Mouse (Mus musculus) MEL (cell line): ENCODE measurements around the gene Gm49322. TPM values are rescaled to one million over a fixed set of nuclear protein-coding genes. Genes with fewer than 3 reads are reported as not detected.

ENCODE experiments used
- DNase-seq: peaks from one replicate; pipeline ENCODE4 v3.0.0; 2011; ENCODE audit warnings: low read depth, low spot score
- H3K27ac ChIP-seq: 2 replicates; pipeline ENCODE4 v1.5.1; 2012; ENCODE audit warnings: low read depth, mild to moderate bottlenecking, control low read depth, low read length, moderate library complexity; ENCODE audit not compliant: control insufficient read depth
- H3K27me3 ChIP-seq, 2 experiments: fragments of 150-350 bp in 1 of 2; sonication (generic) in 1 of 2; 2 replicates each; pipeline ENCODE4 v1.6.1; 2012; ENCODE audit warnings: low read length in 2 of 2, mild to moderate bottlenecking in 2 of 2, improper control_type of control experiment in 1 of 2, moderate library complexity in 1 of 2; ENCODE audit not compliant: insufficient read depth in 2 of 2, control insufficient read depth in 1 of 2
- H3K36me3 ChIP-seq, 2 experiments: 2 replicates each; pipeline ENCODE4 v1.6.1; 2012 to 2014; ENCODE audit warnings: low read length in 2 of 2, improper control_type of control experiment in 1 of 2, inconsistent platforms in 1 of 2, mild to moderate bottlenecking in 1 of 2; ENCODE audit not compliant: insufficient read depth in 2 of 2, control insufficient read depth in 1 of 2
- H3K4me1 ChIP-seq, 2 experiments: fragments of 150-350 bp in 1 of 2; sonication (generic) in 1 of 2; 2 replicates each; pipeline ENCODE4 v1.6.1; 2012; ENCODE audit warnings: low read length in 2 of 2, improper control_type of control experiment in 1 of 2, mild to moderate bottlenecking in 1 of 2; ENCODE audit not compliant: insufficient read depth in 2 of 2, control insufficient read depth in 1 of 2
- H3K4me3 ChIP-seq, 2 experiments: fragments of 150-350 bp in 1 of 2; sonication (generic) in 1 of 2; 2 replicates each; pipeline ENCODE4 v1.5.1; 2012; ENCODE audit warnings: low read depth in 2 of 2, low read length in 2 of 2, mild to moderate bottlenecking in 2 of 2, moderate library complexity in 2 of 2, control low read depth in 1 of 2, improper control_type of control experiment in 1 of 2; ENCODE audit not compliant: control insufficient read depth in 1 of 2, insufficient read depth in 1 of 2
- H3K79me2 ChIP-seq: 2 replicates; pipeline ENCODE4 v1.6.1; 2012; ENCODE audit warnings: mild to moderate bottlenecking, low read length, moderate library complexity; ENCODE audit not compliant: control insufficient read depth, poor library complexity, insufficient read depth
- H3K9ac ChIP-seq: 2 replicates; pipeline ENCODE4 v1.6.1; 2012; ENCODE audit warnings: low read depth, mild to moderate bottlenecking, control low read depth, low read length, moderate library complexity; ENCODE audit not compliant: control insufficient read depth, poor library complexity, severe bottlenecking
- H3K9me3 ChIP-seq: fragments of 150-350 bp; sonication (generic); replicated peaks from 2 replicates; pipeline ENCODE4 v1.6.1; 2012; ENCODE audit warnings: mild to moderate bottlenecking, low read length, improper control_type of control experiment, moderate library complexity; ENCODE audit not compliant: insufficient read depth
- BHLHE40 ChIP-seq: IDR thresholded peaks from 2 replicates; pipeline ENCODE4 v1.6.1; 2012; ENCODE audit warnings: low read depth, mild to moderate bottlenecking, inconsistent platforms, low read length, improper control_type of control experiment, borderline replicate concordance
- CHD2 ChIP-seq: IDR thresholded peaks from 2 replicates; pipeline ENCODE4 v1.6.1; 2011; ENCODE audit warnings: low read length, improper control_type of control experiment
- CTCF ChIP-seq, 3 experiments: IDR thresholded peaks in 2 of 3; conservative IDR thresholded peaks in 1 of 3; 2 replicates each; pipeline ENCODE4 v1.5.1; 2011 to 2012; ENCODE audit warnings: low read length in 3 of 3, low read depth in 2 of 3, mild to moderate bottlenecking in 2 of 3, improper control_type of control experiment in 1 of 3, inconsistent platforms in 1 of 3, mixed read lengths in 1 of 3, moderate library complexity in 1 of 3; ENCODE audit not compliant: control insufficient read depth in 1 of 3, insufficient read depth in 1 of 3, poor library complexity in 1 of 3, severe bottlenecking in 1 of 3
- ELF1 ChIP-seq: IDR thresholded peaks from 2 replicates; pipeline ENCODE4 v1.6.1; 2014; ENCODE audit warnings: low read depth, mild to moderate bottlenecking, inconsistent platforms, low read length, improper control_type of control experiment, moderate library complexity
- EP300 ChIP-seq, 2 experiments: IDR thresholded peaks; 2 replicates each; pipeline ENCODE4 v1.6.1; 2011; ENCODE audit warnings: improper control_type of control experiment in 2 of 2, low read length in 2 of 2, low read depth in 1 of 2, mild to moderate bottlenecking in 1 of 2
- GATA1 ChIP-seq: IDR thresholded peaks from 2 replicates; pipeline ENCODE4 v1.6.1; 2011; ENCODE audit warnings: low read depth, low read length, improper control_type of control experiment
- HCFC1 ChIP-seq: IDR thresholded peaks from 2 replicates; pipeline ENCODE4 v1.6.1; 2012; ENCODE audit warnings: low read depth, mild to moderate bottlenecking, inconsistent platforms, low read length, improper control_type of control experiment, moderate library complexity
- JUND ChIP-seq: IDR thresholded peaks from 2 replicates; pipeline ENCODE4 v1.6.1; 2011; ENCODE audit warnings: low read depth, mild to moderate bottlenecking, improper control_type of control experiment, low read length
- MAFK ChIP-seq: IDR thresholded peaks from 2 replicates; pipeline ENCODE4 v1.6.1; 2011; ENCODE audit warnings: low read depth, mild to moderate bottlenecking, low read length, improper control_type of control experiment, borderline replicate concordance
- MAZ ChIP-seq: IDR thresholded peaks from 2 replicates; pipeline ENCODE4 v1.6.1; 2012; ENCODE audit warnings: low read depth, mild to moderate bottlenecking, inconsistent platforms, low read length, improper control_type of control experiment
- MYB ChIP-seq: IDR thresholded peaks from 2 replicates; pipeline ENCODE4 v1.6.1; 2011; ENCODE audit warnings: mild to moderate bottlenecking, low read depth, low read length, improper control_type of control experiment
- NELFE ChIP-seq: IDR thresholded peaks from 2 replicates; pipeline ENCODE4 v1.6.1; 2011; ENCODE audit warnings: low read depth, low read length, improper control_type of control experiment
- POLR2A ChIP-seq, 2 experiments: IDR thresholded peaks; 2 replicates each; pipeline ENCODE4 v1.6.1; 2011 to 2012; ENCODE audit warnings: low read length in 2 of 2, mild to moderate bottlenecking in 2 of 2, control low read depth in 1 of 2, improper control_type of control experiment in 1 of 2, low read depth in 1 of 2, moderate library complexity in 1 of 2; ENCODE audit not compliant: control insufficient read depth in 1 of 2, insufficient read depth in 1 of 2, poor library complexity in 1 of 2
- POLR2AphosphoS2 ChIP-seq: IDR thresholded peaks from 2 replicates; pipeline ENCODE4 v1.6.1; 2011; ENCODE audit warnings: low read length, improper control_type of control experiment
- POLR2AphosphoS5 ChIP-seq: IDR thresholded peaks from 2 replicates; pipeline ENCODE4 v1.6.1; 2012; ENCODE audit warnings: low read depth, borderline replicate concordance, mild to moderate bottlenecking, inconsistent platforms, low read length, moderate library complexity, mixed read lengths
- RAD21 ChIP-seq: IDR thresholded peaks from 2 replicates; pipeline ENCODE4 v1.6.1; 2011; ENCODE audit warnings: mild to moderate bottlenecking, low read depth, low read length, improper control_type of control experiment
- RCOR1 ChIP-seq: IDR thresholded peaks from 2 replicates; pipeline ENCODE4 v1.6.1; 2012; ENCODE audit warnings: low read depth, mild to moderate bottlenecking, inconsistent platforms, low read length, improper control_type of control experiment
- TAL1 ChIP-seq: IDR thresholded peaks from 2 replicates; pipeline ENCODE4 v1.6.1; 2012; ENCODE audit warnings: mild to moderate bottlenecking, inconsistent platforms, low read length, moderate library complexity, mixed read lengths
- TBP ChIP-seq: IDR thresholded peaks from 2 replicates; pipeline ENCODE4 v1.8.0; 2011; ENCODE audit warnings: low read depth, low read length, improper control_type of control experiment
- TCF12 ChIP-seq: IDR thresholded peaks from 2 replicates; pipeline ENCODE4 v1.6.1; 2014; ENCODE audit warnings: low read depth, mild to moderate bottlenecking, inconsistent platforms, low read length, improper control_type of control experiment, moderate library complexity
- UBTF ChIP-seq: IDR thresholded peaks from 2 replicates; pipeline ENCODE4 v1.6.1; 2012; ENCODE audit warnings: low read depth, mild to moderate bottlenecking, inconsistent platforms, low read length, improper control_type of control experiment, moderate library complexity, borderline replicate concordance; ENCODE audit not compliant: insufficient read depth
- USF1 ChIP-seq: IDR thresholded peaks from 2 replicates; pipeline ENCODE4 v1.6.1; 2014; ENCODE audit warnings: low read depth, mild to moderate bottlenecking, inconsistent platforms, low read length, improper control_type of control experiment, moderate library complexity
- USF2 ChIP-seq, 2 experiments: IDR thresholded peaks; 2 replicates each; pipeline ENCODE4 v1.6.1; 2011 to 2012; ENCODE audit warnings: improper control_type of control experiment in 2 of 2, low read length in 2 of 2, borderline replicate concordance in 1 of 2, inconsistent platforms in 1 of 2, low read depth in 1 of 2, mild to moderate bottlenecking in 1 of 2; ENCODE audit not compliant: insufficient read depth in 1 of 2
- ZKSCAN1 ChIP-seq: IDR thresholded peaks from 2 replicates; pipeline ENCODE4 v1.6.1; 2012; ENCODE audit warnings: low read depth, mild to moderate bottlenecking, inconsistent platforms, low read length, improper control_type of control experiment, moderate library complexity
- ZMIZ1 ChIP-seq: IDR thresholded peaks from 2 replicates; pipeline ENCODE4 v1.6.1; 2012; ENCODE audit warnings: low read depth, mild to moderate bottlenecking, inconsistent platforms, low read length, improper control_type of control experiment, moderate library complexity
- ZNF384 ChIP-seq: IDR thresholded peaks from 2 replicates; pipeline ENCODE4 v1.6.1; 2012; ENCODE audit warnings: low read depth, mild to moderate bottlenecking, inconsistent platforms, low read length, improper control_type of control experiment
- polyA plus RNA-seq, 2 experiments: library from polyadenylated mRNA; stranded (reverse) in 1 of 2; unstranded in 1 of 2; fragments of >175 nt in 1 of 2; fragments of >200 nt in 1 of 2; gene quantifications; 2 replicates each; pipeline versions ENCODE4 v1.2.1 to v1.2.4; 2012; ENCODE audit warnings: low replicate concordance in 2 of 2, low read depth in 1 of 2; ENCODE audit not compliant: insufficient read length in 2 of 2, insufficient read depth in 1 of 2, missing spikeins in 1 of 2
- total RNA-seq: library from RNA; depleted of rRNA; stranded (reverse); fragments of 300-350 nt; gene quantifications from 2 replicates; pipeline ENCODE4 v1.2.3, GENCODE M21; 2012

The Gm49322 gene
- total and polyA plus RNA-seq, 3 experiments, result 1.8 to 2.1 TPM; not detected in 1

GRCm38 (mm10) chr10:80654866-80655265 lies 49.0 kb downstream of the Gm49322 start:
- H3K27me3 ChIP-seq, result no peaks in the 10 kb centered on the region
- H3K4me1 ChIP-seq, result peaks cover 3 to 21% of the 10 kb centered on the region in 2 experiments
- peaks cover 0 to 9% of the 10 kb centered on the region in 2 experiments; a peak in 2 of 4 replicates for H3K36me3 ChIP-seq
- H3K9me3 ChIP-seq, result no peaks in the 10 kb centered on the region
- TF ChIP-seq EP300 (IDR thresholded peaks at IDR 0.05; ENCODE audit: low read depth in 1 of 2, low read length in 2 of 2), result no peak
- no peak for TF ChIP-seq TBP
- no peak for TF ChIP-seq TCF12
- no peak for TF ChIP-seq JUND
- no peak for TF ChIP-seq MYB
- no peak for TF ChIP-seq MAZ
- TF ChIP-seq ZNF384, result no peak
- TF ChIP-seq ZMIZ1, result no peak
- TF ChIP-seq CHD2, result no peak
- no peak for TF ChIP-seq ELF1
- no peak for TF ChIP-seq POLR2AphosphoS2
- no peak for TF ChIP-seq RCOR1
- no peak for TF ChIP-seq BHLHE40
- TF ChIP-seq POLR2A (IDR thresholded peaks at IDR 0.05; ENCODE audit: control insufficient read depth in 1 of 2, insufficient read depth in 1 of 2, low read depth in 1 of 2, low read length in 2 of 2, poor library complexity in 1 of 2), result no peak
- TF ChIP-seq RAD21, result no peak
- no peak for TF ChIP-seq CTCF (IDR thresholded peaks at IDR 0.05 in 2 of 3, conservative IDR thresholded peaks at IDR 0.05 in 1 of 3; ENCODE audit: control insufficient read depth in 1 of 3, insufficient read depth in 1 of 3, low read depth in 2 of 3, low read length in 3 of 3, poor library complexity in 1 of 3, severe bottlenecking in 1 of 3)
- TF ChIP-seq TAL1, result no peak
- TF ChIP-seq ZKSCAN1, result no peak
- TF ChIP-seq, all 39 proteins: peak for 0
- no peak for DNase-seq
- no peak overlapping the region for H3K4me3 ChIP-seq
- peaks cover 8% of the 10 kb centered on the region for H3K79me2 ChIP-seq
- no peak overlapping the region for H3K27ac ChIP-seq
- H3K9ac ChIP-seq, result no peak overlapping the region

GRCm38 (mm10) chr10:80655406-80656129 lies 49.7 kb downstream of the Gm49322 start:
- peak overlapping the region; percentile 34; the same call in 1 of the 2 replicates for H3K27ac ChIP-seq
- no peak for DNase-seq
- no peaks in the 10 kb centered on the region for H3K27me3 ChIP-seq
- peaks cover 0 to 9% of the 10 kb centered on the region in 2 experiments; a peak in 2 of 4 replicates for H3K36me3 ChIP-seq
- peaks cover 3 to 21% of the 10 kb centered on the region in 2 experiments for H3K4me1 ChIP-seq
- H3K4me3 ChIP-seq, result peak overlapping the region; percentile 86 to 92
- peaks cover 8% of the 10 kb centered on the region for H3K79me2 ChIP-seq
- H3K9me3 ChIP-seq, result no peaks in the 10 kb centered on the region
- TF ChIP-seq USF2 (IDR thresholded peaks at IDR 0.05; ENCODE audit: borderline replicate concordance in 1 of 2, insufficient read depth in 1 of 2, low read depth in 1 of 2, low read length in 2 of 2) (no peak), ZMIZ1 (no peak), MAFK (no peak), GATA1 (no peak), POLR2A (IDR thresholded peaks at IDR 0.05; ENCODE audit: control insufficient read depth in 1 of 2, insufficient read depth in 1 of 2, low read depth in 1 of 2, low read length in 2 of 2, poor library complexity in 1 of 2) (no peak), JUND (no peak), NELFE (no peak), POLR2AphosphoS2 (no peak; the same call in 1 of the 2 replicates), UBTF (no peak), USF1 (no peak), ZNF384 (no peak), HCFC1 (no peak), TCF12 (no peak), POLR2AphosphoS5 (no peak), TBP (no peak), ZKSCAN1 (no peak)
- H3K9ac ChIP-seq, result peak overlapping the region; percentile 90
